Mouse (Mus musculus) testis, adult 2 months (tissue): ENCODE measurements at regions not wholly inside any gene's neighbourhood (a gene's known extent, or its start where the extent isn't known, plus 50 kb on each side); places are given as distances from the start of the nearest gene placed in this dataset.

Experiments used
- CTCF ChIP-seq: fragments of 200-500 bp; IDR thresholded peaks from 2 replicates; pipeline ENCODE4 v1.5.1; 2012; ENCODE audit warnings: low read depth, mild to moderate bottlenecking, inconsistent platforms, low read length, moderate library complexity; ENCODE audit not compliant: control insufficient read depth, insufficient read depth, insufficient replicate concordance
- POLR2A ChIP-seq: fragments of 200-500 bp; IDR thresholded peaks from 2 replicates; pipeline ENCODE4 v1.6.1; 2012; ENCODE audit warnings: low read depth, mild to moderate bottlenecking, inconsistent platforms, low read length, moderate library complexity; ENCODE audit not compliant: control insufficient read depth

DNA sequence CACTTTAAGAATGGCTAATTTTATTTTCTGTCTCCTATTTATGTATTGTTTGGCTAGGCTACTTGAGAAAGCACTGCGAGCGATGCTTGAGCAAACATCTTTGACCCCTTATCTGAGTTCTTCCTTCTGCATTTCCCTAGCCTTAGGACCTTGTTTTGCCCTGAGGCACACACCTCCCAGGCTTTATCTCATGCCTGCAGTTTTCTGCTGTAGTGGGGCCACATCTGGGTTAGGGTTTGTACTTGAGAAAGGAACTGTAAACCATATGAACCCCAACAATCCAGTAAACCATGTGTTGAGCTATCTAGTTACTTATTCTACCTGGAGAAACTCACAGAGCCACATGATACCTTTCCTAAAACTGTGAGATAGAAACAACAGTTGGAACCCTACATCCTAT, 204.7 kb downstream of the Irx2 start:
- TF ChIP-seq CTCF (no peak), POLR2A (no peak)
